Mouse (Mus musculus): Measurements from ENCODE around the gene Sgms2.

The Sgms2 gene

DNA sequence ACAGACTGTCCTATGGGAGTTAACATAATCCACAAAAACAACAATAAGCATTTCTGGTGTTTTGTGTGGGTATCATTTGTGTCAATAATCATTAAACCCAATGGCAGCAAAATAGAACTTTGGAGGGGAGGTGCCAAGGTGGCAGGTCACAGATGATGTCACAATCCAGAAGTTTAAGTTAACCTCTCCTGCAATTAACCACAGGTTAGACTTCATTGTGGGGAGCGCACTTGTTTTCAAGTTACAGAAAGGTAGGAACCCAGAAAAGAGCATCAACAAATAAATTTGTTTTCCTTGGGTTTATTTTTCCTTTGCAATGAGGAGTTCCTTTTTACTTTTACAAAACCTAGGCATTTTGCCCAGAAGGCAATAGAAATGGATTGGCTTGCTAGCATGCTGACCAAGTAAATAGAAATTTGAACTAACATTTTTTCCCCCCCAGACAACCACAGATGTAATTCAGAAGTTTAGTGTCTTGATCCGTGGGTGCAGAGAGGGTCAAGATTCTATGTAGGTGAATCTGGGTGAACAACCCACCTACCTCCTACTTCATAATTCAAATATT is at the start of gene Sgms2:
Gene Sgms2 (minus strand): TSS at position 51 of the 565 bp plus-strand sequence.
- Histone ChIP-seq H3K27me3 (ENCODE audit: control insufficient read depth, insufficient read depth, low read length, poor library complexity, severe bottlenecking) (no peaks in the 10 kb centered on the region), H3K36me3 (ENCODE audit: control insufficient read depth, insufficient read depth, low read length, poor library complexity, severe bottlenecking) (no peaks in the 10 kb centered on the region)
- no peak for DNase-seq (ENCODE audit: low read depth, low spot score)

DNA sequence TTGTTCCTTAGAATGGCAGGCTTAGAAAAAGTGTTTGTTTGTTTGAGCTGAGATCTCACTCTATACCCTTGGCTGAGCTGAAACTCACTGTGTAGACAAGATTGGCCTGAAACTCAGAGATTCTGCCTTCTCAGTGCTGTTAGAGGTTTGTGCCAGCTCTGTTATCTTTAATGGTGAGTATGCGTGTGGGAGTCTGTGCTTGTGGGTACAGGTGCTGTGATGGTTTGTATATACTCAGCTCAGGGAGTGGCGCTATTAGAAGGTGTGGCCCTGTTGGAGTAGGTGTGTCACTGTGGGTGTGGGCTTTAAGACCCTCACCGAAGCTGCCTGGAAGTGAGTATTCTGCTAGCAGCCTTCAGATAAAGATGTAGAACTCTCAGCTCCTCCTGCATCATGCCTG is 34.0 kb upstream of the Sgms2 start:
- H3K36me3 ChIP-seq (ENCODE audit: control insufficient read depth, insufficient read depth, low read length, poor library complexity, severe bottlenecking) = no peaks in the 10 kb centered on the region
- DNase-seq (ENCODE audit: low read depth, low spot score) = no peak
- H3K27me3 ChIP-seq (ENCODE audit: control insufficient read depth, insufficient read depth, low read length, poor library complexity, severe bottlenecking) = no peaks in the 10 kb centered on the region

DNA sequence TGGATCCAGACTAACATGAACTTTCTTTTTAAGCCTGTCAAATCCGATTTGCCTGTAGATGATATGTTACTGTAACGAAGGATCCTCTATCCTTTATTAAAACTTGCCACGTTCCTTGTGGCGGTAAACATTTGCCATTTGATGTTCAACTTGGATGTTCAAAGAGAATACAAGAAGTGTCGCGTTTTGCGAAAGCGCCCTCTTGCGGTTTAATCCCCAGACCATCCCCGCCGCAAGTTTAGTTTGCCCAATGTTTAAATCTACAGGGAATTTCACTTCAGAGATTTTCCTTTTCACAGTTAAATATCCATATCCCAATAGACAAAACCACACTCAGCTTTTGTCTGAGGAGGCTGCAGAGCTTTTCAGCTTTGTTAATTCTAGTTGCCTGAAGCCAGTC is 33.6 kb upstream of the Sgms2 start:
- no peaks in the 10 kb centered on the region for H3K36me3 ChIP-seq (ENCODE audit: control insufficient read depth, insufficient read depth, low read length, poor library complexity, severe bottlenecking)
- DNase-seq (ENCODE audit: low read depth, low spot score) = peak; percentile 7

DNA sequence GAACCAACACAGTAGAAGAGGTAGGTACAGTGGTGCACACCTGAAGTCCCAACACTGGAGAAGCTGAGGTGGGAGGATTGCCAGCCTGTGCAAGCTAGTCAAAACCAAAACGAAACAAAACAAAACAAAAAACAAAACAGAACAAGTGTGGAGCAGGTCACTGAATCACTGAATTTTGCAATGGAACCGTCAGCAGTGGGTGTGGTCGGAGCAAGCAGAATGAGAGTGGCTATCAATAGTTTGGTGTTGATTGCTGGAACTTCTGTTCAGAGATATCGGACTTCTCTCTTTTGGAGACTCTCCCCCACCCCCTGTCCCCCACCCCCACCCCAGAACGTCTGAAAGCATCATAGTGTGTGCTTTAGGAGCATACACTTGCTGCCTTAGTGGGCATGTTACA is 33.0 kb upstream of the Sgms2 start:
- H3K27me3 ChIP-seq (ENCODE audit: control insufficient read depth, insufficient read depth, low read length, poor library complexity, severe bottlenecking) = no peaks in the 10 kb centered on the region
- DNase-seq (ENCODE audit: low read depth, low spot score) = no peak
- H3K36me3 ChIP-seq (ENCODE audit: control insufficient read depth, insufficient read depth, low read length, poor library complexity, severe bottlenecking) = no peaks in the 10 kb centered on the region

More for the DNA sequence above, 33.6 kb upstream of the Sgms2 start:
- no peaks in the 10 kb centered on the region for H3K27me3 ChIP-seq (ENCODE audit: control insufficient read depth, insufficient read depth, low read length, poor library complexity, severe bottlenecking)

DNA sequence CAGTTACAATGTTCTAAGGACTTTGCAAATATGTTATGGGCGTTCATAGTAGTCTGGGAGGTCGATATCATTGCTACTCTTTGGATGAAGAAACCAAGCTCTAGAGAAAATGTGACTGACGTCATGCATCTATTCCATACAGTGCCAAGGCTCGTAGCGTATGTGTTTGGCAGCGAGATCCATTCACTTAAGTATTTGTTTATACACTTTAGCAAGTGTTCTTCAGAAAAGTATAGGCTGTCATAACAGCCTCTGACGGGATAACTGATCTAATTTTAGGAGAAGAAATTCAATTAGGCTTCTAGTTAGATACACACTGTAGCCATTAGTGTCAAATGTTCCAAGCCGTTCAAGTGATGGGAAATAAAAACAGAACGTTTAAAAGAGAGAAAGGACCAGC is 32.5 kb upstream of the Sgms2 start:
- H3K27me3 ChIP-seq (ENCODE audit: control insufficient read depth, insufficient read depth, low read length, poor library complexity, severe bottlenecking) = no peaks in the 10 kb centered on the region
- no peak for DNase-seq (ENCODE audit: low read depth, low spot score)
- H3K36me3 ChIP-seq (ENCODE audit: control insufficient read depth, insufficient read depth, low read length, poor library complexity, severe bottlenecking) = no peaks in the 10 kb centered on the region

DNA sequence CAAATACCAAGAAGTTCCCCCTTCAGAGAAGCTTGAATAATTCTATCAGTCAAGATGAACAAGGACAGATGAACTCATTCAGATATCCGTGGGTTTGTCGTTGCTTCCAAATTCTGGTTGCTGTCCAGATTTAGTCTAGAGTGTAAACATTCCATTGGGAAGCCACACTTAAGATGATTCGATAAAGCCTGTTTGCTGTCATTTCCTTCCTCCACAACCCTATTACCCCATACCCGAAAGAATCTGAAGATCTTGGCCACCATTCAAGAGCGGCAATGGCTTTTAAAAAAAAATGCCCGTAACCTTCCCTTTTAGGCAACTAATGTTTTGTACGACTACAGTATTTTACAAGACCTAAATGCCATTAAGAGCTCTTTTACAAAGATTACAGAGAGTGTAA is 31.0 kb upstream of the Sgms2 start:
- no peaks in the 10 kb centered on the region for H3K36me3 ChIP-seq (ENCODE audit: control insufficient read depth, insufficient read depth, low read length, poor library complexity, severe bottlenecking)
- DNase-seq (ENCODE audit: low read depth, low spot score) = no peak
- no peaks in the 10 kb centered on the region for H3K27me3 ChIP-seq (ENCODE audit: control insufficient read depth, insufficient read depth, low read length, poor library complexity, severe bottlenecking)

DNA sequence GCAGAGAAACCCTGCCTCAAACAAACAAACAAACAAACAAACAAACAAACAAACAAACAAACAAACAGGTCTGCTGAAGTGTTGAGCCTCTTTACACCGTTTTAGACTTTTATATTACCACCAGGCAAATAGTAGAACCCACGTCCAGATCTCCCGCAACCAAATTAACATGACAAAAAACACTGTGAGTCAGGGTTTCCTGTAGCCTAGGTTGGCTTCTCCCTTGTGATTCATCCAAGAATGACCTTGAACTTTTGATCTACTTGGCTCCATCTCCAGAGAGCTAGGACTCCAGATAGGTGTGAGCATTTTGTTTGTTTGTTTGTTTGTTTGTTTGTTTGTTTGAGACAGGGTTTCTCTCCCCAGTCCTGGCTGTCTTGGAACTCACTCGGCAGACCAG is 30.0 kb upstream of the Sgms2 start:
- H3K27me3 ChIP-seq (ENCODE audit: control insufficient read depth, insufficient read depth, low read length, poor library complexity, severe bottlenecking) = no peaks in the 10 kb centered on the region
- H3K36me3 ChIP-seq (ENCODE audit: control insufficient read depth, insufficient read depth, low read length, poor library complexity, severe bottlenecking) = no peaks in the 10 kb centered on the region
- DNase-seq (ENCODE audit: low read depth, low spot score) = no peak

DNA sequence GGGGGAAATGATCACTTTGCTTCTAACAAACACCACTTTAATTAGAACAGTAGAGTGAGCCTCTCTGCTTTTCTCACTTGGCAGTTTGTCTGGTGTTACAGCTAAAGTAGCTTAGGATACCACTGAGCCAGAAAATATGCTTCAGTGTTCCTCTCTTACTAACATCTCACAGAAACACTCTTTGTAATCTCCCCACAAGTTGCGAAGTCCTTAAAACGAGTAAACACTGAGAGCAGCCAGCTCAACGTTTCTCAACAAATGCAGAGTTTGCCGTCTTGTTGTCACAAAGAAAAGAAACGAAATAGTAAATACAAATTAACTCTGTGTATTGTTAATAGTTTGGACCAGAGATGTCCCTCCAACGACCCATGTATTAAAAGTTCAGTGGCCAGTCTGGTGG is 26.5 kb upstream of the Sgms2 start:
- DNase-seq (ENCODE audit: low read depth, low spot score) = no peak
- no peaks in the 10 kb centered on the region for H3K36me3 ChIP-seq (ENCODE audit: control insufficient read depth, insufficient read depth, low read length, poor library complexity, severe bottlenecking)
- H3K27me3 ChIP-seq (ENCODE audit: control insufficient read depth, insufficient read depth, low read length, poor library complexity, severe bottlenecking) = no peaks in the 10 kb centered on the region

DNA sequence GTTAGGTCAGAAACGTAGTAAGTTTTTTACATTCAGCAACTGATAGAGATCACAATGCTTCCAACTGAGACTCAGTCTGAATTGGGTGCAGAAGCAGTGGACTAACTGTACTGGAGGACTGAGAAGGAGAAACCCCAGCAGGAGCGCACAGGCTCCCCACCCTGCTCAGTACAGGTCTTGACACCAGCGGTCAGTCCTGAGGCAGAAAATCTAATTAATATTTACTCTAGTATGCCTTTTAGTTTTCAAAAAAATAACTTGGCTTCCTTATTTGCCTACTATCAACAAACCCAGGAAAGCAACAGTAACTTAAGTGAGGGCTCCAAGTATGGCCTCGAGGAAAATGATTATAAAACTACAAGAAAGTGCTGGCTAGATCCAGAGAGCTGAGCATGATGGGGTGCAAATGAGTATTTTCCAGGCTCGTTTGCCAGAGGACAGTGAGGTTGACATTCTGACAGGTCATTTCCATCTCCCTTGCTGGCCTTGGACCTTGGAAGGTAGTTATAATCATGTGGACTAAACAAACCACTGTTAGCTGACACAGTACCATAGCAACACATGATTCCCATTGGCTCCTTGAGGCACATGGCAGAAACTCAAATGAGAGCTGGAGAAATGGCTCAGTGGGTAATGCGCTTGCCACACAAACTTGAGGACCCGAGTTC is 25.3 kb upstream of the Sgms2 start:
- no peaks in the 10 kb centered on the region for H3K27me3 ChIP-seq (ENCODE audit: control insufficient read depth, insufficient read depth, low read length, poor library complexity, severe bottlenecking)
- H3K36me3 ChIP-seq (ENCODE audit: control insufficient read depth, insufficient read depth, low read length, poor library complexity, severe bottlenecking) = no peaks in the 10 kb centered on the region
- DNase-seq (ENCODE audit: low read depth, low spot score) = no peak

DNA sequence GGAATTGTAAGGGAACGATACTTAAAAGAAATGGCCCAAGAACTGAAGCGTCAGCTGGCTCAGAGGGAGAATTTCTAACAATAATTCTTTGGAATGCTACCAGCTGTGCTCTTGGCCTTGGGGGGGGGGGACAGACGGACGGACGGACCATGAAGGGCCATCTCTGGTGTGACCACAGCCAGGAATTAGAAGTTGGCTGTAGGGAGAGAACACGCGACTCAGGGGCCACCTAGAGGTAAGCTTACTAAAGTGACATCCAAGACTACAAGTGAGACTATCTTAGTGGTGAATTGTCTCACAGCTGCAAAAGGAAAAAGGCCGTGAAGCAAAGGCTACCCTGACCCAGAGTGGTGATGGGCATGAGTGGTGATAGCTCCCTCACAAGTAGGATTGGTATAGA is 20.4 kb upstream of the Sgms2 start:
- Histone ChIP-seq H3K36me3 (ENCODE audit: control insufficient read depth, insufficient read depth, low read length, poor library complexity, severe bottlenecking) (no peaks in the 10 kb centered on the region), H3K27me3 (ENCODE audit: control insufficient read depth, insufficient read depth, low read length, poor library complexity, severe bottlenecking) (no peaks in the 10 kb centered on the region)
- DNase-seq (ENCODE audit: low read depth, low spot score) = no peak

DNA sequence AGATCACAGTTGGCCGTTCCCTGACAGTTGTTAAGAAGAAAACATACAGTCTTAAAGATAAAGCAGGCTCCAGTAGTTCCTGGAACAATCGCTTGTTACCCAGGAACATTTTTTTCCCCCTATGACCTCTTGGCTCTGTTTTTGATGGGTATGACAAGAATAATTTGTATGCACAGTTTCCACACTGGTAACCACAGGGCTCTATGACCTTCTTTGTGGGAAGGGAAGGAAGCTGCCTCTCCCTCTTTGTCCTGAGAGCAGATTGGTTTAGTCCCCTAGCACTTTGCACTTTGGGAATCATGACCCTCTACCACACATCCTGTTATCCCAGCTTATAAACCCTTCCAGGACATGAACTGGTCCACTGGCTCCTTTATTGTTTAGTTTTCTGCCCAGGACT is 16.8 kb upstream of the Sgms2 start:
- DNase-seq (ENCODE audit: low read depth, low spot score) = no peak
- no peaks in the 10 kb centered on the region for H3K27me3 ChIP-seq (ENCODE audit: control insufficient read depth, insufficient read depth, low read length, poor library complexity, severe bottlenecking)

DNA sequence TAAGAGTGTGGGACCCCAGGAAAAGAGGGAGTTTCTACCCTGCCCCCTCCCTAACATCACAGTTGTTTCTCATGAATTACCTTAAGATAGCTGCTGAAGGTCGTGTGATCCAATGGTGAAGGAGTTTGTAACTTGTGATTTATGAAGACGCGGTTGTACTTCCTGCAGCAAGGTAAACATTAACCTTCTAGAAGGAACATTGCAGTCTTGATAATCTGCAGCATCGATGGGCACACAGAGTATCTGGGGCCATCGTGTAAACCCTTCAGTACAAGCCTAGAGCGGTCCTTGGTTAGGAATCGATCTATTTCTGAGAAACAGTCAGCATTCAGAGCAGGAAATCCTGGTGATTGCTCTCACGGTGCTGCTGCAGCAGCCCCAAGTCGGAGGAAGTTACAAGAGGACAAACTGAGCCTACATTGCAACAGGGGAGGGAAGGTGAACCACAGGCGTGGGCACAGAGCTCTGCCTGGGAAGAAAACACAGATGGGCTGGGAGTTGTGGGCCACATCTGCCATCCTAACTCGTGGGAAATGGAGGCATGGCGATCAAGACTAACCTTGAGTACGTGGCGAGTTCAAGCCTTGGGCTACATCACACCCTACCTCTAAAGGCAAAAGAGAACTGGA is 13.5 kb upstream of the Sgms2 start:
- no peak for DNase-seq (ENCODE audit: low read depth, low spot score)
- Histone ChIP-seq H3K36me3 (ENCODE audit: control insufficient read depth, insufficient read depth, low read length, poor library complexity, severe bottlenecking) (no peaks in the 10 kb centered on the region), H3K27me3 (ENCODE audit: control insufficient read depth, insufficient read depth, low read length, poor library complexity, severe bottlenecking) (no peaks in the 10 kb centered on the region)

More for the DNA sequence above, 16.8 kb upstream of the Sgms2 start:
- H3K36me3 ChIP-seq (ENCODE audit: control insufficient read depth, insufficient read depth, low read length, poor library complexity, severe bottlenecking) = no peaks in the 10 kb centered on the region

DNA sequence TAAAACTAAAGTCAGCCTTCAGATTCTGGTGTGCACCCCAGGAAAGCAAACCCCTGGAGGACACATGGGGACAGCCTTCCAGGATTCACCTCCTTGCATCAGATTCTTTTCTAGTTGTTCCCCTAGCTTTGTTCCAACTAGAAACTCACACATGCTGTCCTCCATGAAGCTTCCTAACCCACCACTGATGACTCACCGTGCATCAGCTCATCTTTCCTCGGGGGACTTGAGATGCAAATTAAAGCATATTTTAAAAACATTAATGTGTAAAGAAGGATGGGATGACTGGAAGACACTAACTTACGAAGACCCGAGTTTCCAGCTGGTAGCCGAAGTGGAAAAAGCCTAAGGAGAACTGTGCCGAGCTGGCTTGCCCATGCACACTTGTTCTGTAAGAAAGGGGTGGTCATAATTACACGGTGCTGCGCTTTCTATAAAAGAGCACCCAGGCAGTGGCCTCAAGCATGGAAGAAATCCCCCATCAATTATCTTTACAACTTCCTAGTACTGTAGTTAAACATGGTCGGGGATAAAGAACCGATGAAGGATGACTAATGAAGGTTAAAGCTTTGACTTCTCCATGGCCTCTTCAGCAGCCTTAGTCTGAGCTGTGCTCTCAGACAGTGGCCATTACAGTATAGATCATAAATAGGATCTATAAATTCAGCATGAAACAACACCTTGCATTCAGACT is 10.6 kb upstream of the Sgms2 start:
- no peak for DNase-seq (ENCODE audit: low read depth, low spot score)
- no peaks in the 10 kb centered on the region for H3K36me3 ChIP-seq (ENCODE audit: control insufficient read depth, insufficient read depth, low read length, poor library complexity, severe bottlenecking)
- no peaks in the 10 kb centered on the region for H3K27me3 ChIP-seq (ENCODE audit: control insufficient read depth, insufficient read depth, low read length, poor library complexity, severe bottlenecking)

DNA sequence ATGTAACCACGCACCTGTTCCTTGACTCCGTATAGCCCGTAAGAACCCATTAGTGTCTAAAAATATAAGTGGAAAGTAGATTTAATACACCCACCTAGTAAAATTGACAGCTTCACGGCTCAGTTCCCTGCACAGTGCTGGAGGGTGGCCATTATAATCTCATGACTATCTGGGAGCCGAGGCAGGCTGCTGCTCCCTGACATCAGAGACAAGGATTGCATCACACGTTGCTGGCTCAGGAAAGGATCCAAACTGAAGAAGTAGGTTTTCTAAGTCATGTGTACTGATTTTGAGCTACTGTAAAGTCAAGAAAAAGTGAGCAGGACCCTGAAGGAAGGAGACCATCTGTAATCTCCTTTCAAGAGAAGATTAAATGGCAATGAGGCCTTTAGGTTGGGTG is 8.4 kb upstream of the Sgms2 start:
- no peaks in the 10 kb centered on the region for H3K27me3 ChIP-seq (ENCODE audit: control insufficient read depth, insufficient read depth, low read length, poor library complexity, severe bottlenecking)
- no peak for DNase-seq (ENCODE audit: low read depth, low spot score)
- H3K36me3 ChIP-seq (ENCODE audit: control insufficient read depth, insufficient read depth, low read length, poor library complexity, severe bottlenecking) = no peaks in the 10 kb centered on the region

DNA sequence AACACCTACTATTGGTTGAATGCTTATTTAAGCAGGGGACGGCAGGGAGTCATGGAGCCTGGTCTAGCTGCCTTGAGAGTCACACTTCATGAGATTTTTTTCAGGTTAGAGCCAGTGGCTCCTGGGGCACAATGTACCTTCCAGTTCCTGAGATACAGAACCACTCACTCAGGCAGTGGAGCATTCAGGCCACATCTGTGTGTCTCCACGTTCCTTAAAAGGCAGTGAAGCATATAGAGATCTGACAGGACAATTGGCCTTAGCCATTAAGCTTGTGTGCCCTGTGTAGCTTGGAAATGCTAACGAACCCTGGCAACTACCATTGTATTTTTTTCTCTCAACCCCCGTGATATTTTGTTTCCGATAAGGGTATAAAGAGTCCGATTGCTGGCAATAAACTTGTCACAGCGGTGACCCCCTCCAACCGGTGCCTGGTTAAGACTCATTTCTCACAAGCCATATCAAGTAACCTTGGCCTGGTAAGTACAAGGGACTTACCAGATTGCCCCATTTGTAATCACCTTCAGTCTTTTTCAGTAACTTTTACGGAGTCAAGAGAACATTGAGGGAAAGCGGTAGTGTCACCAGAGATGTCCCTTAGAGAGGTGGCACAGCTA is 5.4 kb upstream of the Sgms2 start:
- no peak for DNase-seq (ENCODE audit: low read depth, low spot score)
- Histone ChIP-seq H3K27me3 (ENCODE audit: control insufficient read depth, insufficient read depth, low read length, poor library complexity, severe bottlenecking) (no peaks in the 10 kb centered on the region), H3K36me3 (ENCODE audit: control insufficient read depth, insufficient read depth, low read length, poor library complexity, severe bottlenecking) (no peaks in the 10 kb centered on the region)
